Mouse (Mus musculus) brain, embryonic 14.5 days (tissue): ENCODE data around the gene Orai3.

Source experiments
- CTCF ChIP-seq: fragments of 200-500 bp; IDR thresholded peaks from 2 replicates; pipeline ENCODE4 v1.5.1; 2012; ENCODE audit warnings: inconsistent platforms, mild to moderate bottlenecking, moderate library complexity, borderline replicate concordance; ENCODE audit not compliant: insufficient read depth, insufficient read length; ENCODE audit errors: extremely low read depth
- POLR2A ChIP-seq: fragments of 200-500 bp; IDR thresholded peaks from 2 replicates; pipeline ENCODE4 v1.6.1; 2012; ENCODE audit warnings: mild to moderate bottlenecking, inconsistent platforms, borderline replicate concordance; ENCODE audit not compliant: poor library complexity, insufficient read depth, insufficient read length, severe bottlenecking; ENCODE audit errors: extremely low read depth

DNA sequence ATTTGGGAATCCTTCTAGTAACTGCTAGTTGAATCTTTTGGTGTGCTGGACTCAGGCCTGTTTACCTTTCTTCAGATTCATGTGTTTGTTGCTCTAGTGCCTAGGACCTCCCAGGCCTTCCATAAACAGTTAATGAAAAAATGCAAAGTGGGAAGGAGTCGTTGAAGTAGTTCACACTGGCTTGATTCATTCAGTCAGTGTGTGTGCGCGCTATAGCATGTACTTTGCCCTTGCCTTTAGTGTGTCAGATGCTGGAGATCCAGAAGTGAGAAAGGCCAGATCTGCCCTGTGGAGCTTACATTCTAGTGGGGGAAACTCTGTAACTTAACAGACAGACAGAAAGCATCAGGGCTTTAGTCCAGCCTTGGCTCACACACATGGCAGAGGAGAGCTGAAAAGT is 9.1 kb upstream of the Orai3 start:
- no peak for TF ChIP-seq CTCF
- TF ChIP-seq POLR2A, result no peak
